Mouse (Mus musculus): ENCODE results near the gene Henmt1. TPM values are rescaled to one million over a fixed set of nuclear protein-coding genes. Genes with fewer than 3 reads are reported as not detected.

Gene Henmt1
- polyA plus RNA-seq, 1 experiment from 2014 or later, result 0.42 TPM

DNA sequence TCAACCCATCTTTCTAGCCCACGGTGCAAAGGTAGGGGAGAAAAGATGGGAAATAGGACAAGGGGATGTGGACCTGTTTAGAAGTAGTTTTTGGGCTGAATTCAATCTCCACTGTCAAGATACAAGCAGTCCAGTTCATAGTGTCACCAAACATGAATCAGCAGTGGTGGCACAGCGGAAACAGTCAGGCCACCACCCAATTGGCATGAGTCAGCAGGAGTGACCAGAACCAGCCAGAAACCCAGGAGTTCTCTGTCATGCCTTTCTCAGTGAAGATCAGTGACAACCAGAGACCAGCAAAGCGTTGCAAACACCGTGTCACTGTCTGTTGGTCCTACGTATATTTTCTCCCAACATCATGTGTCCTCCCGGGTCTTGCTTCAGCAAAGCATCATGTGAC, 6.1 kb upstream of the Henmt1 start:
- Histone ChIP-seq H3K4me1 (replicated peaks; ENCODE audit: insufficient read depth, low read length) (no peaks in the 10 kb centered on the region), H3K36me3 (ENCODE audit: insufficient read depth, low read length) (no peaks in the 10 kb centered on the region), H3K4me2 (ENCODE audit: low read length) (no peak overlapping the region), H3K9me3 (replicated peaks; ENCODE audit: low read length) (no peaks in the 10 kb centered on the region), H3K9ac (ENCODE audit: low read depth, low read length) (no peak overlapping the region), H3K27ac (no peak overlapping the region), H3K27me3 (ENCODE audit: insufficient read depth, low read length) (no peaks in the 10 kb centered on the region), H3K4me3 (replicated peaks; ENCODE audit: low read depth, low read length) (no peak overlapping the region)
- WGBS, result 94% methylated on average over 6 of the region's 6 CpGs
- no peak for TF ChIP-seq CTCF (IDR thresholded peaks at IDR 0.05; ENCODE audit: low read depth)
- ATAC-seq (replicated peaks; ENCODE audit: low FRiP score, low read depth) (no peak), DNase-seq (ENCODE audit: low spot score) (no peak)

DNA sequence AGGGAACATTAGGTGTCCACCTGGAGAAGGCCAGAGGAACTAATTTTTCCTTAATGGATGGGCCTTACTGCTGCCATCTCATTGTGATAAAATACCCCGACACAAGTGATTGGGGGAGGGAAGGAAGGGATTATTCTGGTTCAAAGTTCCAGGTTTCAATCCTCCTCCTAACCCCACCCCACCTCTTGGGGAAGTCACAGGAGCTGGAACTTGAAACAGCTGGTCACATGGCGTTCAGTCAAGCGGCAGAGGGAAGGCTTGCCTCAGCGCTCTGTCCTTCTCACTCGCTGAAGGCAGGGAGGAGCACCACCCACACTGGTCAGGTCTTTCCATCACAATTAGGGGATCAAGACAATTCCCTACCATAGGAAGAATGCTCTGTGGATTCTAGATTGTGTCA, 982 bp upstream of the Henmt1 start:
- H3K27ac ChIP-seq, result no peak overlapping the region
- WGBS, result 91% methylated on average over 5 of the region's 5 CpGs
- H3K4me2 ChIP-seq (ENCODE audit: low read length), result no peak overlapping the region
- H3K36me3 ChIP-seq (ENCODE audit: insufficient read depth, low read length), result no peaks in the 10 kb centered on the region
- no peak for DNase-seq (ENCODE audit: low spot score)
- H3K4me3 ChIP-seq (replicated peaks; ENCODE audit: low read depth, low read length), result no peak overlapping the region
- no peak for TF ChIP-seq CTCF (IDR thresholded peaks at IDR 0.05; ENCODE audit: low read depth)
- no peak for ATAC-seq (replicated peaks; ENCODE audit: low FRiP score, low read depth)
- no peaks in the 10 kb centered on the region for H3K4me1 ChIP-seq (replicated peaks; ENCODE audit: insufficient read depth, low read length)
- no peak overlapping the region for H3K9ac ChIP-seq (ENCODE audit: low read depth, low read length)
- H3K27me3 ChIP-seq (ENCODE audit: insufficient read depth, low read length), result no peaks in the 10 kb centered on the region
- no peaks in the 10 kb centered on the region for H3K9me3 ChIP-seq (replicated peaks; ENCODE audit: low read length)

DNA sequence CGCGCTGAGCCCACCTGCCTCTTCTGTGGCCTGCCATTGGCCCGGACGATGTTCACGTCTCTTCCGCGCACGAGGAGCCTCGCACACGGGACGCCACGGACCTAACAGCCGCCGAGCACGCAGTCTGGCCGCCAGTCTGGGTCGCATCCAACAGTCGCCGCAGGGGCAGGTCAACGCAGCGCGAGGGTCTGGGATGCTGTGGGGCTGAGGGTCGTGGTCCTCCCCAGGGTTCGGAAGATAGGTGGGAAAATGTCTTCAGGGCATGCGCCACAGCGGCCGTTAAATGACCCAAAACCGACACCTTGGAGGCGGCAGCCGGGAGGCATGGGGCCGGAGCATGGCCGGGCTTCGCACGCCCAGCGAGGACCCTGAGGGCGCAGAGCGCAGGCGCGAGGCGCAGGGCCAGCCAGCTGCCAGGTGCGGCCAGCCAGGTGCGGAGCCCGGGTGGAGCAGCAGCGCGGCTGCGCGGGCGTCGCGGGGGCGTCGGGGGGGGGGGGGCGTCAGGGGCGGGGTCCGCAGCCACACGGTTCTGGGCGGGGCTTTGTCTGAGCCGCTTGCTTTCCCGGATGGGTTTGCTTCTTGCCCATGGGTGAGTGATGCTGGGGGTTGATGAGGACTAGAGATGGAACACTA, 444 bp downstream of the Henmt1 start, which contains the start of gene Gm9857:
Gene Gm9857, minus strand, starts transcription at position 445 of the 633 bp plus-strand sequence.
- Histone ChIP-seq H3K36me3 (ENCODE audit: insufficient read depth, low read length) (no peaks in the 10 kb centered on the region), H3K4me1 (replicated peaks; ENCODE audit: insufficient read depth, low read length) (no peaks in the 10 kb centered on the region), H3K27ac (no peak within 1 kb of the TSS), H3K4me3 (replicated peaks; ENCODE audit: low read depth, low read length) (peak within 1 kb of the TSS; percentile 16; the same call in 1 of the 2 replicates), H3K9ac (ENCODE audit: low read depth, low read length) (no peak within 1 kb of the TSS), H3K4me2 (ENCODE audit: low read length) (peak within 1 kb of the TSS; percentile 45), H3K27me3 (ENCODE audit: insufficient read depth, low read length) (no peaks in the 10 kb centered on the region), H3K9me3 (replicated peaks; ENCODE audit: low read length) (no peaks in the 10 kb centered on the region)
- DNase-seq (ENCODE audit: low spot score) (no peak), ATAC-seq (replicated peaks; ENCODE audit: low FRiP score, low read depth) (peak; percentile 77)
- 55% methylated on average over 54 of the region's 59 CpGs for WGBS
- no peak for TF ChIP-seq CTCF (IDR thresholded peaks at IDR 0.05; ENCODE audit: low read depth)

DNA sequence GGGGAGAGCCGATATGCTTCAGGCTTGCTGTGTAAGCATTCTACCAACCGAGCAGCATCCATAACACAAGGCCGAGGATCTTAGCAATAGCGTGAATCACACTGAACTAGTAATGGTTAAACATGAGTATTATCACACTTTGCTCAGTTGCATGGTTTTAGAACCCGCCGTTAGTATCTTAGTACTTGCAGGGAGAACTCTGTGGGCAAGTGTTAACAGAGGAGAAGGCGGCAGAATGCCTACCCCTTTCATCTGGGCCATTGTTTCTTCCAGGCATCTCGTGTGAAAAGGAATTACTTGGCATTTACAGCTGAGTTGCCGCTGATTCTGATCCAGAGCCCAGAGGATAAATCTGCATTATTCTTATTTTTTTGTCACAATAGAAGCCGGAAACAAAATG, 1.3 kb downstream of the Henmt1 start:
- 85% methylated on average over 10 of the region's 10 CpGs for WGBS
- H3K36me3 ChIP-seq (ENCODE audit: insufficient read depth, low read length), result no peaks in the 10 kb centered on the region
- no peak for DNase-seq (ENCODE audit: low spot score)
- H3K27me3 ChIP-seq (ENCODE audit: insufficient read depth, low read length), result no peaks in the 10 kb centered on the region
- H3K27ac ChIP-seq, result no peak overlapping the region
- no peaks in the 10 kb centered on the region for H3K9me3 ChIP-seq (replicated peaks; ENCODE audit: low read length)
- no peak for ATAC-seq (replicated peaks; ENCODE audit: low FRiP score, low read depth)
- TF ChIP-seq CTCF (IDR thresholded peaks at IDR 0.05; ENCODE audit: low read depth), result no peak
- no peak overlapping the region for H3K4me2 ChIP-seq (ENCODE audit: low read length)
- no peak overlapping the region for H3K4me3 ChIP-seq (replicated peaks; ENCODE audit: low read depth, low read length)
- H3K4me1 ChIP-seq (replicated peaks; ENCODE audit: insufficient read depth, low read length), result no peaks in the 10 kb centered on the region
- no peak overlapping the region for H3K9ac ChIP-seq (ENCODE audit: low read depth, low read length)

DNA sequence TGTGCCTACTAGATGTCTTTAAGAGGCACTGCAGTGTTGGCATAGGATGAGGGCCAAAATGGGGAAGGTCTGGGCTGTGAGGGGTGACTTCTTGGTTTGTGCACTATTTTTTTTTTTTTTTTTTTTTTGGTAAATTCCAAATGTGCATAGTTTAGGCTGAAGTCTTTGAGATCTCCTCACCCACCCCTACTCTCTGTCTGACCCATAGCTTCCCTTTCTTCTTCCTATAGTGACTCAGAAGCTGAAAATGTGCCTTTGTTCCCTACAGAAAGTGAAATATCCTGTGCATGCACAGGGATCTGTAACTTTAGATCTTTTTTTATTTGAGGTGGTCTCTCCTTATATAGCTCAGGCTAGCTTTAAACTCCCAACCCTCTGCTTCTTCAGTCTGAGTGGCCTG, 18.3 kb downstream of the Henmt1 start:
- Histone ChIP-seq H3K4me3 (replicated peaks; ENCODE audit: low read depth, low read length) (no peak overlapping the region), H3K9ac (ENCODE audit: low read depth, low read length) (no peak overlapping the region), H3K9me3 (replicated peaks; ENCODE audit: low read length) (no peaks in the 10 kb centered on the region), H3K27me3 (ENCODE audit: insufficient read depth, low read length) (no peaks in the 10 kb centered on the region), H3K27ac (no peak overlapping the region), H3K4me2 (ENCODE audit: low read length) (no peak overlapping the region), H3K36me3 (ENCODE audit: insufficient read depth, low read length) (no peaks in the 10 kb centered on the region), H3K4me1 (replicated peaks; ENCODE audit: insufficient read depth, low read length) (0 out of 2 replicates have a peak, but pooled peaks cover 4% of the 10 kb centered on the region)
- DNase-seq (ENCODE audit: low spot score) (no peak), ATAC-seq (replicated peaks; ENCODE audit: low FRiP score, low read depth) (no peak)
- TF ChIP-seq CTCF (IDR thresholded peaks at IDR 0.05; ENCODE audit: low read depth), result no peak

DNA sequence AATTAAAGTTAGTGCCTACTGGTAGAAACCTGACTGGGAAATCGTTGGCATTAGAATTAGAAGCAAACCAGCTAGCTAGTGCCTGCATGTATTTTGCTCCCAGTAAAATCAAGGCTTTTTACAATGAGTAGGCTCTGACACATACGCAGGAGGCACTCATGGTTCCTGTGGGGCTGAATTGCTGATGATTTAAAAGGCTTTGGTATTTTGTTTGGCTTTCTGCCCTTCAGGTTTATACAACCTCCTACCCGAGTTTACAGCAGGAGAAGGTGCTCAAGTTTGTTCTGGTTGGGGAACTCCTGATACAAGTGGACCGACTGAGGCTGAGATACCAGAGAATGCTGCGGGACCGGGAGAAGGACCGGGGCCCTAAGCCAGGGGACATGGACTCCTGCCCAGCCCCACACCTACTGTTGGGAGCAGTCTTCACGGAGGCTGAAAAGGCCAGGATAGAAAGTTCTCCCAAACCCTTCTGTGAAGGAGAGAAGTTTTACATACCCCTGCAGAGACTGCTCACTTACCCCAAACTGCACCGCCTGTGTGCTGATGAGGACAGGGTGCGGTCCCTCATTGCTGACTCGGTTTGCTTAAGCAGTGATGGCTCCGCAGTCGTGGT, 20.1 kb downstream of the Henmt1 start:
- Histone ChIP-seq H3K36me3 (ENCODE audit: insufficient read depth, low read length) (no peaks in the 10 kb centered on the region), H3K4me2 (ENCODE audit: low read length) (no peak overlapping the region), H3K27me3 (ENCODE audit: insufficient read depth, low read length) (no peaks in the 10 kb centered on the region), H3K27ac (no peak overlapping the region), H3K4me3 (replicated peaks; ENCODE audit: low read depth, low read length) (no peak overlapping the region), H3K4me1 (replicated peaks; ENCODE audit: insufficient read depth, low read length) (0 out of 2 replicates have a peak, but pooled peaks cover 4% of the 10 kb centered on the region), H3K9me3 (replicated peaks; ENCODE audit: low read length) (no peaks in the 10 kb centered on the region), H3K9ac (ENCODE audit: low read depth, low read length) (no peak overlapping the region)
- no peak for DNase-seq (ENCODE audit: low spot score)
- WGBS, result 54% methylated on average over 13 of the region's 13 CpGs
- no peak for ATAC-seq (replicated peaks; ENCODE audit: low FRiP score, low read depth)
- TF ChIP-seq CTCF (IDR thresholded peaks at IDR 0.05; ENCODE audit: low read depth), result no peak
